Mouse (Mus musculus): Measurements from ENCODE around the gene Fig4.

Fig4 gene

GRCm38 (mm10) chr10:41302689-41303431 is at the start of gene Fig4:
Fig4 (minus strand) TSS chr10:41303260.
- DNase-seq (ENCODE audit: low read depth, low spot score) = peak; percentile 87

GRCm38 (mm10) chr10:41341346-41341745 is 38.3 kb upstream of the Fig4 start:
- DNase-seq (ENCODE audit: low read depth, low spot score) = no peak

GRCm38 (mm10) chr10:41332533-41333043 is 29.5 kb upstream of the Fig4 start:
- DNase-seq (ENCODE audit: low read depth, low spot score) = no peak

GRCm38 (mm10) chr10:41315866-41316265 is 12.8 kb upstream of the Fig4 start:
- DNase-seq (ENCODE audit: low read depth, low spot score) = no peak

GRCm38 (mm10) chr10:41308205-41308604 is 5.1 kb upstream of the Fig4 start:
- no peak for DNase-seq (ENCODE audit: low read depth, low spot score)

GRCm38 (mm10) chr10:41304961-41305455 is 1.9 kb upstream of the Fig4 start:
- no peak for DNase-seq (ENCODE audit: low read depth, low spot score)

GRCm38 (mm10) chr10:41303639-41304444 is 782 bp upstream of the Fig4 start, which contains the start of gene Ak9:
Ak9 (plus strand) TSS chr10:41303980.
- peak; percentile 56 for DNase-seq (ENCODE audit: low read depth, low spot score)

- no peak for DNase-seq (ENCODE audit: low read depth, low spot score)
These were observed 2.9 kb downstream of the Fig4 start for GRCm38 (mm10) chr10:41300161-41300560.

GRCm38 (mm10) chr10:41295145-41295544 is 7.9 kb downstream of the Fig4 start:
- DNase-seq (ENCODE audit: low read depth, low spot score) = no peak

GRCm38 (mm10) chr10:41294734-41295133 is 8.3 kb downstream of the Fig4 start:
- DNase-seq (ENCODE audit: low read depth, low spot score) = no peak

GRCm38 (mm10) chr10:41293019-41293418 is 10.0 kb downstream of the Fig4 start:
- no peak for DNase-seq (ENCODE audit: low read depth, low spot score)

GRCm38 (mm10) chr10:41291021-41291420 is 12.0 kb downstream of the Fig4 start:
- no peak for DNase-seq (ENCODE audit: low read depth, low spot score)

GRCm38 (mm10) chr10:41288771-41289415 is 14.2 kb downstream of the Fig4 start:
- DNase-seq (ENCODE audit: low read depth, low spot score) = peak; percentile 90

GRCm38 (mm10) chr10:41288074-41288473 is 15.0 kb downstream of the Fig4 start:
- DNase-seq (ENCODE audit: low read depth, low spot score) = no peak

- DNase-seq (ENCODE audit: low read depth, low spot score) = no peak
These were observed 15.4 kb downstream of the Fig4 start for GRCm38 (mm10) chr10:41287618-41288017.

GRCm38 (mm10) chr10:41282086-41282485 is 21.0 kb downstream of the Fig4 start:
- DNase-seq (ENCODE audit: low read depth, low spot score) = no peak

- no peak for DNase-seq (ENCODE audit: low read depth, low spot score)
These were observed 22.3 kb downstream of the Fig4 start for GRCm38 (mm10) chr10:41280796-41281195.

GRCm38 (mm10) chr10:41280177-41280576 is 22.9 kb downstream of the Fig4 start:
- no peak for DNase-seq (ENCODE audit: low read depth, low spot score)

- no peak for DNase-seq (ENCODE audit: low read depth, low spot score)
These were observed 24.3 kb downstream of the Fig4 start for GRCm38 (mm10) chr10:41278808-41279207.

- DNase-seq (ENCODE audit: low read depth, low spot score) = no peak
These were observed 28.2 kb downstream of the Fig4 start for GRCm38 (mm10) chr10:41274871-41275270.

- DNase-seq (ENCODE audit: low read depth, low spot score) = no peak
These were observed 31.2 kb downstream of the Fig4 start for GRCm38 (mm10) chr10:41271860-41272259.

GRCm38 (mm10) chr10:41261889-41262288 is 41.2 kb downstream of the Fig4 start:
- no peak for DNase-seq (ENCODE audit: low read depth, low spot score)

Data from retina, postnatal 7 days (tissue).